Mouse (Mus musculus) layer of hippocampus, postnatal 10 days (tissue): ENCODE results near the gene Micu1. TPM values are rescaled to one million over a fixed set of nuclear protein-coding genes. Genes with fewer than 3 reads are reported as not detected.

Experiments
- DNase-seq, 2 experiments: peaks; one replicate each; pipeline ENCODE4 v3.0.0; 2021; ENCODE audit warnings: low spot score in 2 of 2
- total RNA-seq, 2 experiments: library from RNA; stranded (reverse); gene quantifications; 2 replicates each; pipeline ENCODE4 v1.2.3; 2021

Micu1 gene
- total RNA-seq, 2 experiments from 2014 or later, result 72.8 to 82.6 TPM

- DNase-seq, result peak; percentile 93 to 96
Observed at GRCm38 (mm10) chr10:59879255-59880028, 177.2 kb downstream of the Micu1 start, which contains the start of gene Dnajb12. Gene Dnajb12 (plus strand): TSS chr10:59879556.

- DNase-seq, result no peak
Observed at GRCm38 (mm10) chr10:59880029-59880386, 177.7 kb downstream of the Micu1 start.

- no peak for DNase-seq
Observed at GRCm38 (mm10) chr10:59880837-59881236, 178.6 kb downstream of the Micu1 start.

GRCm38 (mm10) chr10:59884327-59885173 lies 182.3 kb downstream of the Micu1 start:
- no peak for DNase-seq

GRCm38 (mm10) chr10:59885174-59886080 lies 183.2 kb downstream of the Micu1 start:
- DNase-seq, result no peak

- DNase-seq, result no peak
Observed at GRCm38 (mm10) chr10:59886081-59886466, 183.8 kb downstream of the Micu1 start.

- no peak for DNase-seq
Observed at GRCm38 (mm10) chr10:59887432-59887831, 185.2 kb downstream of the Micu1 start.

GRCm38 (mm10) chr10:59889339-59889738 lies 187.1 kb downstream of the Micu1 start:
- DNase-seq, result no peak

- no peak for DNase-seq
Observed at GRCm38 (mm10) chr10:59889953-59890751, 187.9 kb downstream of the Micu1 start.

- DNase-seq, result peak; percentile 84 to 86
Observed at GRCm38 (mm10) chr10:59892977-59893376, 190.7 kb downstream of the Micu1 start.

GRCm38 (mm10) chr10:59894251-59895160 lies 192.2 kb downstream of the Micu1 start:
- peak; percentile 82 to 86 for DNase-seq

GRCm38 (mm10) chr10:59895460-59896186 lies 193.3 kb downstream of the Micu1 start:
- no peak for DNase-seq

- DNase-seq, result no peak
Observed at GRCm38 (mm10) chr10:59896211-59896610, 193.9 kb downstream of the Micu1 start.

- DNase-seq, result peak in 1 of 2 experiments; percentile 32
Observed at GRCm38 (mm10) chr10:59896911-59897331, 194.6 kb downstream of the Micu1 start.

GRCm38 (mm10) chr10:59897511-59897910 lies 195.2 kb downstream of the Micu1 start:
- peak; percentile 64 to 75 for DNase-seq

GRCm38 (mm10) chr10:59898180-59898778 lies 196.0 kb downstream of the Micu1 start:
- peak in 1 of 2 experiments; percentile 38 for DNase-seq

- no peak for DNase-seq
Observed at GRCm38 (mm10) chr10:59898935-59899334, 196.7 kb downstream of the Micu1 start.
